Mouse (Mus musculus): Measurements from ENCODE around the gene Isoc2b.

GRCm38 (mm10) chr7:4911561-4911960, 41.5 kb upstream of the Isoc2b start:
- TF ChIP-seq CTCF (conservative IDR thresholded peaks at IDR 0.05 in 1 of 2, IDR thresholded peaks at IDR 0.05 in 1 of 2; ENCODE audit: low read depth in 2 of 2, low read length in 2 of 2) (peak in 1 of 2 experiments; percentile 43; a peak in 2 of 4 replicates), POLR2AphosphoS2 (IDR thresholded peaks at IDR 0.05; ENCODE audit: low read depth, low read length) (no peak), POLR2A (IDR thresholded peaks at IDR 0.05; ENCODE audit: low read depth, low read length) (no peak), ZMIZ1 (IDR thresholded peaks at IDR 0.05; ENCODE audit: low read depth, low read length) (no peak), MAZ (IDR thresholded peaks at IDR 0.05; ENCODE audit: low read depth, low read length) (no peak), NRF1 (IDR thresholded peaks at IDR 0.05; ENCODE audit: low read depth, low read length) (no peak), ZKSCAN1 (IDR thresholded peaks at IDR 0.05; ENCODE audit: borderline replicate concordance, low read depth, low read length) (no peak), HCFC1 (IDR thresholded peaks at IDR 0.05; ENCODE audit: low read depth, low read length) (no peak), ZC3H11A (IDR thresholded peaks at IDR 0.05; ENCODE audit: low read depth, low read length) (no peak), KAT2A (IDR thresholded peaks at IDR 0.05; ENCODE audit: insufficient replicate concordance, low read length) (no peak), UBTF (IDR thresholded peaks at IDR 0.05; ENCODE audit: low read depth, low read length) (no peak)

All from CH12.LX (cell line).